Mouse (Mus musculus): Measurements from ENCODE around the gene Tmc2.
A peak's percentile ranks its signal among the peaks of the same experiment; 100 is the strongest.

The Tmc2 gene

DNA sequence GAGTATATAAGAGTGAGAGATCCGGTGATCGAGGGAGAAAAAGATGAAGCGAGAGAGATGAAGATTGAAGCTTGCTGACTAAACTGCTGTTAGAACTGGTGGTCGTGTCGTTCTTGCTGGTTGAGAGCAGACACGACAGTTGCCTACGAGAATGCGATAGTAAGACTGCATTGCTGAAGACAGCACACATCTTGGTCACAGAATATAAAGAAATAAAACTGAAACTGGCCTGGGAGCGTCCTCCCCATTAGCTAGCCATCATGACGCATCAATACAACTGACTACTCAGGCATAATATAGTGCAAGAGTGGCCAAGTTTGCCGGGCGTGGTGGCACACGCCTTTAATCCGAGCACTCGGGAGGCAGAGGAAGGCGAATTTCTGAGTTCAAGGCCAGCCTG, at the start of gene Tmc2:
TSS of gene Tmc2 (plus strand) at position 301 of the 400 bp plus-strand sequence.
- DNase-seq = no peak

DNA sequence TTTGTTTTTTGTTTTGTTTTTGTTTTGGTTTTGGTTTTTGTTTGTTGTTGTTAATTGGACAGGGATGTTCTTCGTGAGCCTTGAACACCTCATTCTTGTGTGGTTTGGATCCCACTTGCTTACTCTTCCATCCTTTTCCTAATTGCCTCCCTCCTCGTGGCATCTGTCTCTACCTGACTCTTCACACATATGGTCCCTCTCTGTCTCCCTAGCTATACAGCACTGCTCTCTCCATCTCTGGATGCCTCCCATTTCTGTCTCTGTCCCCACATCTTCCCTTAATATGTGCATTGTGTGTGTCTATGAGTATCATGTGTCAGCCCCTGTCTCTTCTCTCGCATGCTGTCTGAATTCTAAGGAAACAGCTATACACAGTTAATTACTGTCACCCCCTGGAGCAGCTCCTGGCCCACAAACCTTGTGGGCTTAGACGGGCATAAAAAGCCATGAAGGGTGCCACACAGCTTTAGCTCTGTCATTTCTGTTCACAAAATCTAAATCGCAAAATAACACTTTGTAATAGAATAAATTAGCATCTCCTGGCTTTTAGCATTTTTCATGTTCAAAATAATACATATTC, 48.8 kb upstream of the Tmc2 start:
- DNase-seq = no peak

DNA sequence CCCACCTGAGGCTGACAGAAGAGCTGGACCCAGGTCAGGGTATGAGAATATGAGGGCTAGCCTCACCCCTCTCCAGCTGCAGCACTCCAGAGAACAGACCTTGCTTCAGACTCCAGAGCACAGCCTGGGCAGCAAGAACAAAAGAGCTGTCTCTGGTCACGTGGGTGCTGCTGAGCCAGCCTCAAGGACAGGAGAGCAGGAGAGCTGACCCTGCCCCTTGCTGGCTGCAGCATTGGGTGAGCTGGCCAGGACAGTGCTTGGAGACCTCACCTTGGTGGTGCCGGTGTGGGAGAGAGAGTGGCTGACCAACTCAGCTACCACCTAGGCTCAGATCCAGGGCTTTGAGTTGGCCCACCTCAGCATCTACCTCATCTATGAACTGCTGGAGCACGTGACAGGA, 39.8 kb upstream of the Tmc2 start:
- no peak for DNase-seq

DNA sequence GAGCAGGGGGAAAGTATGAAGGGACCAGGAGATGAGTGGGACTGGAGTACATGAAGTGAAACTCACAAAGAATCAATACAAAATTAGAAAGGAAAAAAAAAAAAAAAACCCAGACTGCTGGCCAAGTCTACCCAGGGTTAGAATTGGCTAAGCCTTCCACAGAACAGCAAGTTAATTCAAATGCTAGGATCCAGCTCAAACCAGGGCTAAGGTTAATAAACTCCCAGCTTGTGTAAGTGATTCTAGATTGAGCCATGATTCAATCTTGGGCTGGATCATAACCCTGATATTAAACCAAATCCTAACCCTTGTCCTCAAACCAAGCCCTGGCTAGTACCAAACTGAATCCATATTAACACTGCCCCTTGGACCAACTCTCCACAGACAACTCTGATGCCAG, 39.1 kb upstream of the Tmc2 start:
- no peak for DNase-seq

DNA sequence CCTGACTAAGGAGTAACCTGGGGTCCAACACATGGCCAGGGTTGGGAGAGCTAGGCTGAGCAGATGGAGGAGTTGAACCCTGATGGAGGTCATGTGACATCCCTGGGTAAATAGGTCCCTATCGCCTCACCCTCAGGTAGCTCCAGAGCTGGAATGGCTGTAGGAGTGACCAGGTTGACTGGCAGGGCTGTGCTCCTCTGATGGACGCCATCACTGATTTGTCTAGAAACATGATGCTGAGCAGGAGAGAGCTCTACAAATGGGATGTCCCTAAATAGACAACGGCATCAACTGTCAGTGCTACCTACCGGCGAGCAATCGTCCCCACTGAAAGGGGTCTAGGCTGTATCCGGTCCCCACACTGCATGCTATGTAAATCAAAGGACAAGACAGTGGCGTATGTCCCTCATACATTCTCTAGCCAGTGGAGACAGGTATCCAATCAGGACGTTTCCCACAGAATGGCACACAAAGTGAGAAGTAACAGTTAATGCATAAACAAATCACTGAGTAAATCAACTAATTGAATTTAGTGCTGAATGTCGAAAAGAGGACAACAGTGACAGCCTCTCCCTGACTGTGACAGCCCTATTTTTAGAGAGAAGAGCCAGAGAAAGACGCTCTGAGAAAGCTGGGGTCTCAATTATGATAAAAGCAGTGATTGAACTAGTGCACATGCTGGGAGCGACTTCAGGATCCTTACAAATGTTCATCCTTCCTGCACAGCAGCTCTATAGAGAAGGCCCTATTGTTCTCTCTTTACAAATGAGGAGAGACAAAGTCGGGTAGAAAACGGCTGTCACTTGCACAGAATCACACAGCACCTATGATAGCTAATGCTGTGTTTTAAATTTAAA, 37.5 kb upstream of the Tmc2 start:
- no peak for DNase-seq

DNA sequence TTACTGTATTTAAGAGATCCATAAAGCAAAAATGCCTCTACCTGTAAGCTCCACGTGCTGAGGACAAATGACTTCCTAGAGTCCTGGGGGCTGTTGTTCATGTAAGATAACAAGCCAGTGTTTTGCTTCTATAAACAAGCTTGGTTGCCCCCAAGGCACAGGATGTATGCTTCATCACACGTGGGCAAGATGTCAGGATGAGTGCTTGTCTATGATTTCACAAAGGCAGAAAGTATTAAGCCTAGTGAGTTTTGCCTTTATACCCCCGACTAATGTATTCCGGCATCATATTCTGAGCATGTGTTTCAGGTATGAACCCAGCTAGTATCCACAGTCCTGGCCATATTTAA, 36.9 kb upstream of the Tmc2 start:
- no peak for DNase-seq

DNA sequence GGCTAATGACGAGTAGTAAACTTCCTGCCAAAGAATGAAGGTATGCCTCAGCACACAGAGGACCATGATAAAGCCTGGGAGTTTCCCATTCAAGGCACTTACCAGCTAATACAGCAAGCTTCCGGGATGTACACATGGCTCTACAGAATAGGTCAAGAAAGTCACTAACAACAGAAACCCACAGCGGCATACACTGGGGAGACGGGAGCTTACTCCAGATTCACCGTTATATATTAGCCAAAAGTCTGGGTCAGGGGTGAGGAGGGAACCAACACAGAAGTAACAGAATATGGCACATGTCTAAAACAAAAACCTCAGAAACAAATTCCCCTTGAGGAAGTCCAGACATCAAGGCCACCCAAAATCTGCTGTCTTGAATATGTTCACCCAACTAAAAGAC, 32.3 kb upstream of the Tmc2 start:
- DNase-seq = no peak

DNA sequence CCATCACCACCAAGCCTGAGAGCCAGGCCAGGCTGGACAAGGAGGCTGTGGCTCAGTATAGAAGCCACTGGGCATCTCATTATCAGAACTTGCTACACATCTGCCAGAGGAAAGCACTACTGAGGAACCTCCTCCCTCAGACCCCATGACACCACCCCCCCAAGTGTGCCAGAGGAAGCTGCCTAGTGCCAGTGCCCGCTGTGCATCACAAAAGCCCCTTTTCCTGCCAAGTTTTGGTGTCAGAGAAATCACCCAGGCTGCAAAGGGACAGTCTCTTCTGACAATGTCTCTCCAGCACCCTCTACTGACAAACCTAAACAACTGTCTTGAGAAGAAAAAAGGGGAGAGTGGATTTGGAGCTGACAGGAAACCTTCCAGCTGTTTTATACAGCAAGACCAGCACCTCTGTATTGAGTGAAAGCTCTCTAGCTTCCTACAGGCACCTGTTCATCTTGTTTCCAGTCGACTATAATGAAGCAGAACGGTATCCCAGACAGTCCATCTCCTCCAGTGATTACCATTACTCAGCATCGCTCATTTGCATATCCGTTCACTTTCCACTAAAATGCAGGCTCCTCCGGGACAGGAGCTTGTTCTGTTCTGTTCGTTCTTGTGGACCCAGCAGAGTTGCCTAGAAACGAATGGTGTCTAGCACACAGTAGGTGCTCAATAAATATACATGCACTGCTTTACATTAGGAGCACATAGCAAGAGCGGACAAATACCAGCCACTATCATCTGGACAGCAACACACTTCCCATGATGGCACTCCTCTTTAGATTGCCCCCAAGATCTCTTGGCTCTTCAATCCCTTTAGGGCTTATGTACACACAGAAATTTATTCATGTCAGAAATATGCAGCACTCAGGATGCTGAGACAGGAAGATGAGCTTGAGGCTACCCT, 28.4 kb upstream of the Tmc2 start:
- DNase-seq = peak; percentile 63

DNA sequence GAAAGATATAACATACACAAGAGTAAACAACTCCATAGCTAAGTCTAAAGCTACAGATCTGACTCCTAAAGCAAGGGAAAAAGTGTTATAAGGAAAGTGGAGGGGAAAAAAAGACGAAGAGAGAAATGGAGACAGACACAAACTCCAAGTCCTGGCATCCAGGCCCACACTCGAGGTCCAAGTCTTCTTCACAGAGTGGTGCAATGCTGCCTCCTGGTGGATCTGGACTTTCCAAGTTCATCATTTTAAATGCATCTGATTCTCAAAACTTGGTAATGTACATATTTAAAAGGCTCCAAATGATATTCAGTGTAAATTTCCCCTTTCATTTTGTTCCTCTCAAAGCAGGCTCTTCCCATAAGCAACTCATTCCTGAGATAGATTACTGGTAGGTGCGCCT, 27.1 kb upstream of the Tmc2 start:
- DNase-seq = peak; percentile 32

DNA sequence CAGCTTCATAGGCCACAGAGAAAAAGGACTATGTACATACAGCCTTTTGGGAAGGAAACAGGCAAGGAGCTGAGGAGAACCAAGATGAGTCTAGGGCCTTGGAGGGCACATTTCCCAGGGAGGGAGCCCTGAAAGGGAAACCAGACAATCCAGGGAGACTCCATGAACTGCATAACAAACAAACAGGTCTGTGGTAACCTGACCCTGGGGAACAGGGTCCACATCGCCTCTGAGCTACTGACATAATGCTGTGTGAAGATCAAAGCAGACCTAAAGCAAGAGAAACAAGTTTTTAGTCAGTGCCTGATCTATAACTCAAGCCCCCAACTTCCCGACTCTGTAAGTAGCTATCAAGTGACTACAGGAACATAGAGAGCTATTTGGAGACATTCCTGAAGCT, 23.3 kb upstream of the Tmc2 start:
- no peak for DNase-seq

DNA sequence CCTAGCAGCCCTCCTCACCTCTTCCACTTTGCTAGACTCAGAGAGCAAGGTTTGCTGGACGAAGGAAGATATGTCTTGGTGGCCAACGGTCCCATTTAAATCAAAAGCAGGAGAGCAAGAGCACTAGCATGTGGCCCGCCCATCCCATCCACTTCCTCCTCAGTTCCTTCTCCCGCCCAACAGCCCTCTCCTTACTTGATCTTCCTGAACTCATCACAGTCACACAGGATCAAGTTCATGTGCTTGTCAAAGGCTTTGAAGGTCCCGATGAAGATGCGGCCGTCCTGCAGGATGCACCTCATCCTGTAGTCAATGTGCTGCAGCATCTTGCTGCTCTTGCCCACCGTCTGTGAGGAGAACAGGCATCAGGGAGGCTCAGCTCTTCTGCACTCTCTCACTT, 18.2 kb upstream of the Tmc2 start:
- no peak for DNase-seq

DNA sequence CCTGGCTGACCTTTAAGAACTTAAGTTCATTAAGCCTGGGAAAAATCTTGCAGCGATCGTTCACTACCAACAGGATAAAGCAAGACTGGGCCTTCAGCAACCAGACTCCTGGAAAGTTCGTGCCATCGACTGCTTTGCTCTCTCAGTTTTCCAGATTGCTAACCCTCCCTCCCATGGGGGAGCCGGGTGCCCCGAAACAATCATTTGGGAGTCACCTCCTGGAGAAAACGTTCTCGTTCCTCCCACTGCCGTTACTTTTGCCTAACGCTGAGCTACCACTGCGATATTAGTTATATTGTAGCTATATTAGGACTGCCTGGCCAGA, 16.7 kb upstream of the Tmc2 start:
- DNase-seq = no peak

DNA sequence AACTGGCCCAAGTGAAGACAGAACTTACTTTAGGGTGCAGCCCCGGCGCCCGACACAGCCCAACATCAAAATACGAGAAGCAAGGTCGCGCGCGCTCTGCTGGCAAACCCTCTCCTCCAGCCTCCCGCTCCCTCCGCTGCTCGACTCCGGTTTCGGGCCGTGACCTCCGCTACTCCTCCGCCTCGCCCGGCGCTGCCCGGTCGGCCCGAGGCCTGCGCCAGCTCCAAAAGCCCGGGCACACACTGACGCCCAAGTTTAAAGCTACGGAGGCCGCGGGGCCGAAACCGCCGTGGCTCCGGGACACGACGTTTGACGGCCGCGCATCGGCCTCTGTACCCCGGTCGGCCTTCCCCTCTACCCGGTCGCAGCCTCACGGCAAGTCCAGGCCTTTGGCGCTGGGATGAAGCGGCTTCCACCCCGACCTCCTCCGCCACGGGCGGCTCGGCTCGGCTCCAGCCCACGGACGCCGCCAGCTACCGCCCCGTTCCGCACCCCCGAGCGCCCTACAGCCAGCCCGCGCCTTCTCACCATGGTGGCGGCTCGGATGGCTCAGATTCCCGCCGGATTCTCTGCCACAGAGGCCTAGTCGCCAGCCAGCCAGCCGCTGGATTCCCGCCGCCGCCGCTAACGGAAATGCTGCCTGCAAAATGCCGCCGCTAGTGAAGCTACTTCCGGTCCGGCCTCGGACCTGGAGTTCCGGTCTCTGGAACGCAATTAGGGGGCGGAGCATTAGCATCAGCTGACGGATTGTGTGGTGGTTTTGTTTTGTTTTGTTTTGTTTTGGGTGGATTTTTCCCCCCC, 16.1 kb upstream of the Tmc2 start, which contains the start of gene Snrpb:
TSS of gene Snrpb (minus strand) at position 698 of the 801 bp plus-strand sequence.
- peak; percentile 87 for DNase-seq

DNA sequence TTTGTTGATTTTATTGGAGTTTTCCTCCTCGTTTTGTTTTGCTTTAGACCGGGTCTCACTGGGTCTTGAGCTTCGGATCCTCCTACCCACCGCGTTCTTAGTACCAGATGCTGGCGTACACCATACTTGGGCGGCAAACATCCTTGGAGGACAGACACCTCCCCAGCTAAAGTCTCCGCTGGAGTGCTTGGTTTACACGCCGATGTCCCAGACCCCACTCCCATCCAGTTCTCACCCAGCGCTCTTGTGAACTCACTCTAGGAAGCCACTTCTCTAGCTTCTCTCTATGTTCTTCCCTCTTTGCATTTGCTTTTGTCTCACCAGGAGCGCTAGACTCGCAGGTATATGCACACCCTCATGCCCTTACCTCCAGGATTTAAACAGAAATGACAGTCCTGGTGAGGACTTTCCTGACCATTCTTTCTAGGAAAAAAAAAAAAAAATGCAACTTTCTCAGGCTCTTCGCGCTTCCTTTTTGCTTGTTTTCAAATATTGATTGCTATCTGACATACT, 15.4 kb upstream of the Tmc2 start:
- no peak for DNase-seq

DNA sequence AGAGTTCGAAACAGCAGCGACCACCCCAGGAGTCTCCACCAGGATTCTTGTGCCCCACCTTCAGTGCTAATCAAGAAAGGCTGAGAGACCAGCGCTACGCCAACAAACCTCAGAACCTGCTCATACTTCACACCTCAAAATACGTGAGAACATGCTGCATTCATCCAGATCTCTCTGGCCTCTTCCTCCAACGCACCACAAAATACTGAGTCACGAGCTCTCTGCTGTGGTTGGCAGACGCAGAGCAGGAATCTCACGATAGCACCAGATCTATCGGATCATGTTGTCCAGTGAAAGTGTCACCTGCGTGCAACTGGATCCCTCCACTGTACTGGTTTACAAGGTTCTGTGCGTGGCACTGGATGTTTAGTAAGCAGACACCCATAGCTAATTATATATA, 6.6 kb upstream of the Tmc2 start:
- DNase-seq = no peak

DNA sequence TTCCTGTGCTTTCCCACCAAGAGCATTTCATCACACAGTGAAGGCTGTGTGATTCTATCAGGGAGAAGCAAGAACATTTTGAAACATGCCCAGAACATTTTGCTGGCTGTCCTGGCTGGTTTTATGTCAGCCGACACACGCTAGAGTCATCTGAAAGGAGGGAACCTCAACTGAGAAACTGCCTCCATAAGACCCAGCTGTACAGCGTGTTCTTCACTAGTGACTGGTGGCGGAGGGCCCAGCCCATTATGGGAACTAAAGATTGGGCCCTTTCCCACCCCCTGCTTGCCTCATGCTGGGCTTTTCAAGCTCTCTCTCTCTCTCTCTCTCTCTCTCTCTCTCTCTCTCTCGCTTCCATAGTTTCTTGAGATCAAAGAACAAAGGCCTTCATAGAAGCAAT, 6.0 kb downstream of the Tmc2 start:
- no peak for DNase-seq

DNA sequence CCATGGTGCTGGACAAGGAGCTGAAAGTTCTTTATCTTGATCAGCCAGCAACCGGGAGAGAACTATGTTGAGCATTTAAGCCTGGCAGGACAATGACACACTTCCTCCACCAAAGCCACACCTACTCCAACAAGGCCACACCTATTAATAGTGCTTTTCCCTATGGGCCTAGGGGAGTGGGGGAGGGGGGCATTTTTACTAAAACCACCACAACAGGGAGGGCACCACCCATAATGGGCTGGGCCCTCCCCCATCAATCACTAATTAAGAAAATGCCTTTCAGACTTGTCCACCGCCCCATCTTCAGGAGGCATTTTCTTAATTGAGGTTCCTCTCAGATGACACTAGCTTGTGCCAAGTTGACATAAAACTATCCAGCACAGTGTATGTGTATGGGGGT, 12.4 kb downstream of the Tmc2 start:
- no peak for DNase-seq

DNA sequence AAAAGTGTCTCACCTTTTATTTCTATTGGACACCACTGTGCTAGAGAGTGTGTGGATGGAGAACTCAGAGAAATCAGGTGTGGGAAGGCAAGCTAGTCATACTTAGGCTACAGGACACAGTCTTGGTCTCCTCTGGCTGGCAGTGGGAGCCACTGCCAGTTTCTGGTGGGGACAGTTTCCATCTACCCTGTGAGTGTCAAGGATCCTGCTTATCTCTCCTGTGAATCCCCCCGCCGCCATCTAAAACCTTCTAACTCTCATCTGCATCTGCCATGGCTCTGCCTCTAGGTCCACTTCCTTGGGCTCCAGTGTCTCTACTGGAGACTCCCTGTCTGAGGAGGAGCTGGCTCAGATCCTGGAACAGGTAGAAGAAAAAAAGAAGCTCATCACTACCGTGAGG, 13.0 kb downstream of the Tmc2 start:
- no peak for DNase-seq

DNA sequence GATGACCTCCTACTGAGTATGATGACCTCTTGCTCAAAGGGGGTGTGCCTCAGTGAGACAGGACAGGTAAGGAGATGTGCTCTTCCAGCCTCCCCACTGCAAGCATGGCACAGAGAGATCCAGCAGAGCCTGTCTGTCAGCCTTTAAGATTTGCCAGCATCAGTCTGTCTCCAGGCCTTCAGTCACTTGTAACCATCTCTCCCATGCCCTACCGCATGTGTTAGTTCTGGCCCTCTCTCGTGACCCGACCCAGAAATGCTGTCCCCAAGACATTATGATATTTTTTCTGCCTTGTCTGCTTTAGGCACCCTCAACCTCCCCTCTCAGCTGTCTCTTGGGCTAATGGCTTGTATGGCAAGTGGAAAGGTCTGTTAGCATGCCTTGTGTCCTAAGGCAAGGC, 14.6 kb downstream of the Tmc2 start:
- no peak for DNase-seq

DNA sequence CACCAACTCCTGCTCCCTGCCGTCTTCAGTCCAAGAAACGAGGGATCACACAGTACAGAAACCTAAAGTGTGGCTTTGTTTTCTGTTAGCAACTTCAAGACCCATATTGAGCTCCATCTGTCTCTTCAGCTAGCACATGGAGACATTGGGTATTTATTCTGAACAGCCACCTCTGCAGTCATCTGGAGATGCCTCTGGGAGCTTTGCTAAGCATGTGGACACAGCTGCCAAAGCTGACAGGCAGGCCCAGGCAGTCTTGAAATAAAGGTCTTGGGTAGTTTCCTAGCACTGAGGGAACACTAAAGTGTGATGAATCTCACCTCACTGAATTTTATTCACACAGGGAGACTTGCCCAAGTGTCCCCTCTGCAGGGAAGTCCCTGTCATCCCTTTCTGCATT, 16.6 kb downstream of the Tmc2 start:
- no peak for DNase-seq

DNA sequence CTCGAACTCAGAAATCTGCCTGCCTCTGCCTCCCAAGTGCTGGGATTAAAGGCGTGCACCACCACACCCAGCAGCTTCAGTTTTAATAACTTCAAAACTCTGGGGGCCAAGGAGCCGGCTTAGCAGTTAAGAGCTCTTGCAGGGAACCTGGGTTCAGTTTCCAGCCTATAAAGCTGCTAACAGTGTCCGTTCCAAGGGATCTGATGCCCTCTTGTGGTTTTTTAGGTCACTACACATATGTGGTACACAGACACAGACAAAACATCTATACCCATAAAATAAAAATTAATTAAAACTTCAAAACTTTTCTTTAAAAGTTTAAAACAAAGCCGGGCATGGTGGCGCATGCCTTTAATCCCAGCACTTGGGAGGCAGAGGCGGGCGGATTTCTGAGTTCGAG, 51.9 kb downstream of the Tmc2 start:
- peak; percentile 30 for DNase-seq

DNA sequence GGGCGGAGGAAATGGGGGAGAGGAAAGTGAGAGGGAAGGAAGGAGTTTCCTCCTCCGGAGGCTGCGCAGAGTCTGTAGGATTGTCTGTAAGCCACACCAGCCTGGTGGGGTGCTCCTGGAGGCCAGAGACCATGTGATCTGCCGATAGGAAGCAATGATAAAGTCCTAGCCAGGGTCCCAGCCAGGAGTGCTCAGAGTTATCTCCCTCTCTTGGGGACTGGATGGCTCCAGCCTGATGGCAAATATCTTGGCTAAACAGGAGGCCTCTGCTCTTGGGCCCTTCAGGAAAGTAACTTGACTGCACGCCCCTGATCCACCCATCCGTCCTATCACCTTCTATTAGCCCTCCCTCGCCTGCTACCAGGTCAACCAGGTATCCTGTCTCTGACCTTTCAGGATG, 53.2 kb downstream of the Tmc2 start:
- DNase-seq = no peak

DNA sequence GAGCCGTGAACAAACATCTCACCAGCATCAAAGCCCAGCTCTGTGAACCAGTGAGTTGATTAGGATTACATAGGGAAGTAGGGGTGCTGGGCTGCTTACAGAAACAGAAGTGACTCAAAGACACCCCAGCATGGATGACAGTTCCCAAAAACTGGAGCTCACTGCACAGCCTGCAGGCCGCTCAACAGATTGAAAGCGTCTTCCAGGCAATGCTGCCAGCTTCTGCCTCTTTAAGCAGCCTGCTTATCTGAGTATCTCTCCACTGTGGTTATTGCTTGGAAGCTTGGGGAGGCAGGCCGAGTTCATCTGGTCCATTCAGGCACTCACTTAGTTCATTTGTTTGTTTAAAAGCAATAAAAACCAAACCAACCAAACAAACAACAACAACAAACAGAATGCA, 61.8 kb downstream of the Tmc2 start:
- no peak for DNase-seq

All from cerebellum, adult 9-10 months (tissue).